Mouse (Mus musculus): Measurements from ENCODE around the gene Il1rap.

DNA sequence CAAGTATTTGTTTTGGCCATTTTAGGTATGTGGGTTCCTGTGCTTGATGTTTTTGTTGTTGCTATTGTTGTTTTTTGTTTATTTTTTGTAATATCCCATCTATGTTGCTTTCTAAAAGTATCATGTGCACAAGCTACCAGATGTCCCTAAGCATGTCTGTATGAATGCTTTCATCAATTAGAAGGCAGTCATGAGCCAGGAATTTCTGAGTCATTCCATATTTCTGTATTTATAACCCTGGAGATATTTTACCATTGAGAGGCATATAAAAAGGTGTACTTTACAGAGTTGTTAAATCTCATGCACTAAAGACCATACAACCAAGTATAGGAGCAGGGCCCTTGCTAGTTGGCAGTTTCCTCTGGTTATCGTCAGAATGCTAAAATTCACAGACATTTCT, 41.6 kb downstream of the Il1rap start:
- no peak for TF ChIP-seq USF1 (IDR thresholded peaks at IDR 0.05; ENCODE audit: low read depth, low read length)
- no peak for TF ChIP-seq ZC3H11A (IDR thresholded peaks at IDR 0.05; ENCODE audit: low read depth, low read length)
- TF ChIP-seq CTCF (IDR thresholded peaks at IDR 0.05 in 2 of 3, conservative IDR thresholded peaks at IDR 0.05 in 1 of 3; ENCODE audit: control insufficient read depth in 1 of 3, insufficient read depth in 1 of 3, low read depth in 2 of 3, low read length in 3 of 3, poor library complexity in 1 of 3, severe bottlenecking in 1 of 3): no peak
- TF ChIP-seq EP300 (IDR thresholded peaks at IDR 0.05; ENCODE audit: low read depth in 1 of 2, low read length in 2 of 2): no peak
- TF ChIP-seq POLR2A (IDR thresholded peaks at IDR 0.05; ENCODE audit: control insufficient read depth in 1 of 2, insufficient read depth in 1 of 2, low read depth in 1 of 2, low read length in 2 of 2, poor library complexity in 1 of 2): no peak
- TF ChIP-seq ZNF384 (IDR thresholded peaks at IDR 0.05; ENCODE audit: low read depth, low read length): no peak
- TF ChIP-seq CHD2 (IDR thresholded peaks at IDR 0.05; ENCODE audit: low read length): no peak
- no peak for TF ChIP-seq ZMIZ1 (IDR thresholded peaks at IDR 0.05; ENCODE audit: low read depth, low read length)
- no peak for TF ChIP-seq HCFC1 (IDR thresholded peaks at IDR 0.05; ENCODE audit: low read depth, low read length)

All from MEL (cell line).